14 mouse cellular contexts compared by ENCODE assay signal in genomic region chr1:131134231-131134630, GRCm38 (mm10). TPM values are rescaled to one million over a fixed set of nuclear protein-coding genes. Genes with fewer than 3 reads are reported as not detected.
A peak's percentile ranks its signal among the peaks of the same experiment; 100 is the strongest.
DNase-seq lines count a peak whose midpoint lies in the region; ATAC-seq and TF ChIP-seq lines count a peak whose summit lies in the region.
"Had no signal": no experiment of that assay in that cellular context is flagged by ENCODE, and none has a peak within 500 bp of the region (broad histone marks: within the 10 kb centered on the region; RNA-seq: fewer than 3 reads in every experiment).

No protein-coding gene starts in this region.

- H3K27me3 ChIP-seq in liver, embryonic 11.5 days (replicated peaks; ENCODE audit: control insufficient read depth, insufficient read depth, low read length) = no peaks in the 10 kb centered on the region
- no peaks in the 10 kb centered on the region for H3K27me3 ChIP-seq in forebrain, embryonic 14.5 days (replicated peaks; ENCODE audit: control insufficient read depth, insufficient read depth, low read length)
- no peaks in the 10 kb centered on the region for H3K27me3 ChIP-seq in liver, postnatal 0 days (ENCODE audit: insufficient read depth, low read length)

- no peak for TF ChIP-seq EP300 in liver, postnatal 0 days (IDR thresholded peaks at IDR 0.05; ENCODE audit: low read depth)

- no peak overlapping the region for H3K9ac ChIP-seq in liver, embryonic 11.5 days (ENCODE audit: low read depth, low read length)
- H3K9ac ChIP-seq in forebrain, embryonic 14.5 days (ENCODE audit: low read length) = peak overlapping the region; percentile 32; the same call in 1 of the 2 replicates
- peak overlapping the region; percentile 18; the same call in 1 of the 2 replicates for H3K9ac ChIP-seq in liver, postnatal 0 days (replicated peaks)

- no peak for TF ChIP-seq CTCF in liver, postnatal 0 days (IDR thresholded peaks at IDR 0.05; ENCODE audit: low read depth)

- no peak for DNase-seq in liver, embryonic 11.5 days (ENCODE audit: low spot score)
- DNase-seq in liver = no peak
- peak; percentile 89 for DNase-seq in forebrain, embryonic 14.5 days (ENCODE audit: low spot score)
- DNase-seq in liver, postnatal 0 days = no peak
- peak; percentile 40 for DNase-seq in retina, postnatal 1 day
- DNase-seq in lung, postnatal 4 days = no peak
- DNase-seq in spleen, postnatal 10 days (ENCODE audit: low spot score in 2 of 2) = no peak
- DNase-seq: adrenal gland, postnatal 14 days; cerebellum, postnatal 14 days; gastrocnemius, postnatal 25 days; lung, adult 2 months; thymus, postnatal 25 days had no signal

- no peak for ATAC-seq in liver, embryonic 11.5 days (replicated peaks; ENCODE audit: low FRiP score)
- peak; percentile 26; the same call in 1 of the 2 replicates for ATAC-seq in forebrain, embryonic 14.5 days
- no peak for ATAC-seq in liver, postnatal 0 days
- ATAC-seq: CD4-positive, CD25-positive, alpha-beta regulatory T cell, adult 4 months had no signal

- H3K4me1 ChIP-seq in liver, embryonic 11.5 days (replicated peaks; ENCODE audit: control insufficient read depth, insufficient read depth, low read length) = peaks cover 19% of the 10 kb centered on the region
- peaks cover 31% of the 10 kb centered on the region for H3K4me1 ChIP-seq in forebrain, embryonic 14.5 days (ENCODE audit: control insufficient read depth, insufficient read depth, low read length)
- peaks cover 9% of the 10 kb centered on the region for H3K4me1 ChIP-seq in liver, postnatal 0 days (ENCODE audit: insufficient read depth)

- H3K9me3 ChIP-seq in liver, embryonic 11.5 days (ENCODE audit: control insufficient read depth, low read length) = 0 out of 2 replicates have a peak, but pooled peaks cover 2% of the 10 kb centered on the region
- H3K9me3 ChIP-seq in forebrain, embryonic 14.5 days (replicated peaks; ENCODE audit: control insufficient read depth, low read length) = no peaks in the 10 kb centered on the region
- no peaks in the 10 kb centered on the region for H3K9me3 ChIP-seq in liver, postnatal 0 days (ENCODE audit: low read length)

- peaks cover 15% of the 10 kb centered on the region for H3K36me3 ChIP-seq in liver, embryonic 11.5 days (ENCODE audit: control insufficient read depth, insufficient read depth, low read length)
- peaks cover 26% of the 10 kb centered on the region for H3K36me3 ChIP-seq in forebrain, embryonic 14.5 days (ENCODE audit: control insufficient read depth, insufficient read depth, low read length)
- peaks cover 24% of the 10 kb centered on the region for H3K36me3 ChIP-seq in liver, postnatal 0 days (replicated peaks; ENCODE audit: insufficient read depth, low read length)

- no peak overlapping the region for H3K4me3 ChIP-seq in liver, embryonic 11.5 days (ENCODE audit: low read depth, low read length)
- H3K4me3 ChIP-seq in forebrain, embryonic 14.5 days (ENCODE audit: low read depth, low read length) = no peak overlapping the region
- peak overlapping the region; percentile 81 for H3K4me3 ChIP-seq in liver, postnatal 0 days (ENCODE audit: low read depth, low read length)
- H3K4me3 ChIP-seq: left cerebral cortex, adult 2 months had no signal

- 86% methylated on average over 6 of the region's 6 CpGs for WGBS in liver, embryonic 11.5 days
- 7% methylated on average over 6 of the region's 6 CpGs for WGBS in forebrain, embryonic 14.5 days
- 87% methylated on average over 6 of the region's 6 CpGs for WGBS in liver, postnatal 0 days (ENCODE audit: insufficient replicate concordance)

- no peak overlapping the region for H3K27ac ChIP-seq in liver, embryonic 11.5 days (ENCODE audit: low read depth, low read length)
- H3K27ac ChIP-seq in forebrain, embryonic 14.5 days (ENCODE audit: low read depth, low read length) = peak overlapping the region; percentile 59
- no peak overlapping the region for H3K27ac ChIP-seq in liver, postnatal 0 days (ENCODE audit: low read depth)
- H3K27ac ChIP-seq: left cerebral cortex, adult 2 months had no signal

- peak overlapping the region; percentile 92; the same call in 1 of the 2 replicates for H3K4me2 ChIP-seq in liver, embryonic 11.5 days
- peak overlapping the region; percentile 51 for H3K4me2 ChIP-seq in forebrain, embryonic 14.5 days (ENCODE audit: low read length)
- peak overlapping the region; percentile 97 for H3K4me2 ChIP-seq in liver, postnatal 0 days (ENCODE audit: low read depth, low read length)

RNA-seq across cellular contexts. Expression of gene Dyrk3, which starts 3.9 kb away (rescaled TPM):
- 11.7 and 16.2 TPM in 2 replicates for polyA plus RNA-seq in liver, embryonic 11.5 days (2014; fragmentation: Nextera tagmentation; extraction: Ambion mirVana)
- polyA plus RNA-seq in forebrain, embryonic 14.5 days (2014; fragmentation: Nextera tagmentation; extraction: Ambion mirVana) = 19.2 and 19.4 TPM in 2 replicates
- polyA plus RNA-seq in liver, postnatal 0 days (2015; fragmentation: Nextera tagmentation; extraction: Ambion mirVana) = 9.5 and 10.3 TPM in 2 replicates

RNA-seq across cellular contexts. Expression of gene Eif2d, which starts 18.8 kb away (rescaled TPM):
- 61.4 and 62.5 TPM in 2 replicates for polyA plus RNA-seq in liver, embryonic 11.5 days (2014; fragmentation: Nextera tagmentation; extraction: Ambion mirVana)
- polyA plus RNA-seq in forebrain, embryonic 14.5 days (2014; fragmentation: Nextera tagmentation; extraction: Ambion mirVana) = 61.5 and 66.1 TPM in 2 replicates
- 18.2 and 19.0 TPM in 2 replicates for polyA plus RNA-seq in liver, postnatal 0 days (2015; fragmentation: Nextera tagmentation; extraction: Ambion mirVana)

RNA-seq across cellular contexts. Expression of gene Mapkapk2, which starts 36.6 kb away (rescaled TPM):
- 26.9 and 30.1 TPM in 2 replicates for polyA plus RNA-seq in liver, embryonic 11.5 days (2014; fragmentation: Nextera tagmentation; extraction: Ambion mirVana)
- polyA plus RNA-seq in forebrain, embryonic 14.5 days (2014; fragmentation: Nextera tagmentation; extraction: Ambion mirVana) = 24.7 and 35.2 TPM in 2 replicates
- polyA plus RNA-seq in liver, postnatal 0 days (2015; fragmentation: Nextera tagmentation; extraction: Ambion mirVana) = 18.3 and 19.6 TPM in 2 replicates

Comparison
In these comparisons a context has a peak if more than half of its experiments do, and no peak if none do; other contexts are left out.
1. DNase-seq: peak in forebrain, embryonic 14.5 days (single experiment) and retina, postnatal 1 day (single experiment); none in liver, embryonic 11.5 days (single experiment), liver (single experiment), liver, postnatal 0 days (single experiment), lung, postnatal 4 days (0 of 2) and spleen, postnatal 10 days (0 of 2).
2. Peak in every context shown above with its lines, with median percentiles within 50 percentile points of each other: H3K4me2 ChIP-seq.